Mouse (Mus musculus) induced T-regulatory cell, adult 2 months (primary cell): ENCODE data around the gene Tmppe.

ENCODE experiments used
- DNase-seq: peaks from one replicate; pipeline ENCODE4 v3.0.0-alpha.2; 2012; ENCODE audit warnings: low read depth

Tmppe gene

DNA sequence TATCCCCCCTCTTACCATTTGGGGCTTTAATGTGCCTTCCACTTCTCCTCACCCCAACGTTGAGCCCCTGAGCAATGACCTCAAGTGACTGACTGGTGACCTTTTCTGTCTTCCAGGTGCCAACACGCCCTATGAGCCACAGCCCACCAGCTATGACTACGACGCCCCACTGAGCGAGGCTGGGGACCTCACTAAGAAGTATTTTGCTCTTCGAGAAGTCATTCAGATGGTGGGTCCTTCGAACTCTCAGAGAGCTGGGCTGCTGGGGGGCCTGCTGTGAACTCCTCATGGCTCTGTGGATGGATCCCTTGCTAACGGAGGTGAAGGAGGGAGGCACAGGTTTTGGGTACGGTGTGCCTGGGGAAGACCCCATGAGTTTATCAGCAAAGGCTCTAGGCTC is 42.0 kb downstream of the Tmppe start:
- peak; percentile 73 for DNase-seq

- peak; percentile 91 for DNase-seq
Observed at GRCm38 (mm10) chr9:114443351-114443750, 42.4 kb downstream of the Tmppe start.

DNA sequence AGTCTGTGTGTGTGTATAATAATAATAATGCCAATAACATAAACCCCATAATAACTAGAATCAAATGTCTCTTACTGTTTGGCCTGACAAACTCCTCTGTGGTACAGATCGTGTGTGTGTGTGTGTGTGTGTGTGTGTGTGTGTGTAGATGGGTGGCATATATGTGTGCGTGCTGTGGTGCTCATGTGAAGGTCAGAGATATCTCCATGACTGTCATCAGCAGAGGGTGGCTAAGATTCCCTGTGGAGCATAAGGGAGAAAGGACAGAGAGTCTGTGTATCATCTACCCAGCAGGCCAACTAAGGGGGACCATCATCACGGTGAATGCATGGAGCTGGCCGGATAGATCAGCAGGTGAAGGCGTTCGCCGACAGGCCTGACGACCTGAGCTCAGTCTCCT is 46.0 kb downstream of the Tmppe start:
- DNase-seq = no peak

DNA sequence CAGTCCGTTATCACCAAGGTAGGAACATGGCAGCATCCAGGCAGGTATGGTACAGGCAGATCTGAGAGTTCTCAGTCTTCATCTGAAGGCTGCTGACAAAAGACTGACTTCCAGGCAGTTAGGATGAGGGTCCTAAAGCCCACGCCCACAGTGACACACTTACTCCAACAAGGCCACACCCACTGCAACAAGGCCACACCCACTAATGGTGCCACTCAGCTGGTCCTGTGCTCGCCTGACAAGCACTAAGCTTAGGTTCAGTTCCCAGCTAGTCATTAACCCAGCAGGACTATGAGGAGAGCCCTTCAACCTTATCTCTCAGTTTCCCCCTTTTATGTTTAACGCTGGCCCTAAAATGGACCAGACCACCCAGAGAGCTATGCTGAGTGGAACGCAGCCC is 47.8 kb downstream of the Tmppe start:
- DNase-seq = no peak

GRCm38 (mm10) chr9:114449120-114449754 is 48.3 kb downstream of the Tmppe start:
- no peak for DNase-seq

- peak; percentile 87 for DNase-seq
Observed at GRCm38 (mm10) chr9:114451615-114452014, 50.7 kb downstream of the Tmppe start.

DNA sequence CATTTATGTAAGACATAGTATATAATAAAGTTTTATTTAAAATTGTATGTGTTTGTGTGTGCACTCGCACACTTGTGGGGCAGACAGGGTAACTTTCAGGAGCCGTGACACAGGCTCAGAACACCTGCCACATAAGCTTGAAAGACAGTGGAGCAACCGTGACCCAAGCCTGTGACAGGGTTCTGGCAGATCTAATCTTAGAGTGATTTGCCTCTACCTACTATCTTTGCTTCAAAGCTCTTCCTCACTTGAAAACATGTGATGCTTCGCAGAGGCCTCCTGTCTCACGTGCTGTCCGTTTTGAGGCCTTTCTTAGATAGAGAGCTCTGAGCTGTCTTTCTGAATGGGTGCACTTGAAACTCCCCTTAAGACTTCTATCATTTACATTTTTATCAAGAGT is 51.5 kb downstream of the Tmppe start:
- peak; percentile 79 for DNase-seq

- DNase-seq = peak; percentile 71
Observed at GRCm38 (mm10) chr9:114455420-114455819, 54.5 kb downstream of the Tmppe start.
